Mouse (Mus musculus) forebrain, embryonic 15.5 days (tissue): ENCODE measurements at regions not wholly inside any gene's neighbourhood (a gene's known extent, or its start where the extent isn't known, plus 50 kb on each side); places are given as distances from the start of the nearest gene placed in this dataset.

Source experiments
- ATAC-seq: fragments of 200-750 bp; cut with Nextera tagmentation; replicated peaks from 2 replicates; pipeline ENCODE4 v1.8.0; 2017; ENCODE audit warnings: mild to moderate bottlenecking, moderate TSS enrichment, moderate library complexity
- H3K27ac ChIP-seq: fragments of 300-500 bp; sonication (generic); replicated peaks from 2 replicates; pipeline ENCODE4 v1.5.1; 2015; ENCODE audit warnings: mild to moderate bottlenecking, inconsistent platforms
- H3K27me3 ChIP-seq: fragments of 300-500 bp; sonication (generic); 2 replicates; pipeline ENCODE4 v1.6.1; 2015; ENCODE audit warnings: inconsistent platforms
- H3K36me3 ChIP-seq: fragments of 300-500 bp; sonication (generic); 2 replicates; pipeline ENCODE4 v1.6.1; 2015; ENCODE audit warnings: mild to moderate bottlenecking, inconsistent platforms
- H3K4me1 ChIP-seq: fragments of 300-500 bp; sonication (generic); 2 replicates; pipeline ENCODE4 v1.6.1; 2015; ENCODE audit warnings: inconsistent platforms
- H3K4me2 ChIP-seq: fragments of 300-500 bp; sonication (generic); replicated peaks from 2 replicates; pipeline ENCODE4 v1.6.1; 2015; ENCODE audit warnings: mild to moderate bottlenecking, inconsistent platforms
- H3K4me3 ChIP-seq: fragments of 300-500 bp; sonication (generic); 2 replicates; pipeline ENCODE4 v1.5.1; 2015; ENCODE audit warnings: mild to moderate bottlenecking, inconsistent platforms
- H3K9ac ChIP-seq: fragments of 300-500 bp; sonication (generic); replicated peaks from 2 replicates; pipeline ENCODE4 v1.6.1; 2015; ENCODE audit warnings: mild to moderate bottlenecking, inconsistent platforms
- H3K9me3 ChIP-seq: fragments of 300-500 bp; sonication (generic); 2 replicates; pipeline ENCODE4 v1.6.1; 2016; ENCODE audit warnings: inconsistent platforms
- WGBS: fragments of 180-500 bp; shearing (Covaris S2); methylation state at CpG from one replicate; pipeline ENCODE4 v1.1.7; 2015; ENCODE audit warnings: mixed read lengths; 5-methylcytosine and 5-hydroxymethylcytosine counted together

DNA sequence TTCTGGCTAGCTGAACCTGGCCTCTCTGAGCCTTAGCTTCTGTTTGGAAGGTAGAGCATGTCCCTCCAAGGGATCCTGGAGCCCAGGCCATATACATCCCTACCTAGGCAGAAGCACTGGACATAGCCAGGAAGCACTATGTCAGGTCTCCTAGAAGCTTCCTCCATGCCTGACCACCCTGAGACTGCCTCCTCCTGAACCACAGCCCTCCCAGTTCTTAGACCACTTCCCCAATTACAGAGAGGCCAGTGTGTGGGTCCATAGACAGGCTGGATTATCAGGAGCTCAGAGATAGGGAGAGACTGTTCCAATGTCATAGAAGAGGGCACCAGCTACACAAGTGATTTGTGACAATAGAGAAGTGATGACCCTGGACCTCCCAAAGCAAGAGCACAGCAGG lies 72.0 kb downstream of the Rplp1 start:
- no peaks in the 10 kb centered on the region for H3K36me3 ChIP-seq
- no peak overlapping the region for H3K4me3 ChIP-seq
- H3K9me3 ChIP-seq = no peaks in the 10 kb centered on the region
- no peak for ATAC-seq
- no peak overlapping the region for H3K9ac ChIP-seq
- no peak overlapping the region for H3K27ac ChIP-seq
- no peaks in the 10 kb centered on the region for H3K27me3 ChIP-seq
- no peak overlapping the region for H3K4me2 ChIP-seq
- H3K4me1 ChIP-seq = no peaks in the 10 kb centered on the region

DNA sequence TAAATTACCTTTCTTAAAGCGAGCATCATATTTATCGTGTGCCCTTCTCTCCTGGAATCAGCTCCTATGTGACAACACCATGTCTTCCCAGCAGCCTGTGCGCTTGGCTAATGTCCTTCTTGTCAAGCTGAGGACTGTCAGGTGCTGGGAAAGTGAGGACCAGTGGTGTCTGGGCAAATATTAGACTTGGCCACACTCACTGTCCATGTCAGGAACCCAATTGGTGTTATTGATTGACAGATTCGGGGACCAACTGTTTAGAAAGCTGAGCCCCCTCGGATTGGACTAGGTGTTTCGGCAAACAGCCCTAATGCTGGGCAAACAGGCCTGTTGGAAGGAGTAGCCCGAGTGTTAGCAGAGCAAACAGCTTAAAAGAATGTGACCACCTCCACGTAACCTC lies 73.1 kb downstream of the Rplp1 start:
- Histone ChIP-seq H3K27ac (no peak overlapping the region), H3K9ac (no peak overlapping the region), H3K27me3 (no peaks in the 10 kb centered on the region), H3K36me3 (no peaks in the 10 kb centered on the region), H3K9me3 (no peaks in the 10 kb centered on the region), H3K4me3 (no peak overlapping the region), H3K4me1 (no peaks in the 10 kb centered on the region), H3K4me2 (no peak overlapping the region)
- no peak for ATAC-seq
- 89% methylated on average over 8 of the region's 8 CpGs for WGBS

DNA sequence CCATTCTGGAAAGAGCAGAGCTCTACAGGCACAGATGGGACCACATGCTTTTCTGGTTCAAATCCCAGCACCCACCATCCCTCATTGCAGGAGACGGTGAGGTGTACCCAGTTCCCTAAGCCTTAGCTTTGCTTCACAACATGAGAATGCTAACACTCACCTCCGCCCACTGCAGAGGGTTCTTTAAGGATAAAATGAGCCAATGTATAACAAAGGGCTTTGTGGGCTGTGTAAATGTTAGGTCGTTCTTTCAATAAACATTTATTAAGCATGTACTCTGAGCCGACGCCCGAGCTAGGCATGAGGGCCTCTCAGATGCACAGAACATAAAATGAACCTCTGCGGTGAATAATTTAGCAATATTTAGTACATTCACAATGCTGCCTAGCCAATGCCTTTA lies 74.0 kb downstream of the Rplp1 start:
- no peak for ATAC-seq
- H3K4me3 ChIP-seq = no peak overlapping the region
- H3K9ac ChIP-seq = no peak overlapping the region
- no peaks in the 10 kb centered on the region for H3K4me1 ChIP-seq
- WGBS = 75% methylated on average over 7 of the region's 7 CpGs
- no peak overlapping the region for H3K27ac ChIP-seq
- H3K9me3 ChIP-seq = no peaks in the 10 kb centered on the region
- H3K4me2 ChIP-seq = no peak overlapping the region
- no peaks in the 10 kb centered on the region for H3K36me3 ChIP-seq
- H3K27me3 ChIP-seq = no peaks in the 10 kb centered on the region

DNA sequence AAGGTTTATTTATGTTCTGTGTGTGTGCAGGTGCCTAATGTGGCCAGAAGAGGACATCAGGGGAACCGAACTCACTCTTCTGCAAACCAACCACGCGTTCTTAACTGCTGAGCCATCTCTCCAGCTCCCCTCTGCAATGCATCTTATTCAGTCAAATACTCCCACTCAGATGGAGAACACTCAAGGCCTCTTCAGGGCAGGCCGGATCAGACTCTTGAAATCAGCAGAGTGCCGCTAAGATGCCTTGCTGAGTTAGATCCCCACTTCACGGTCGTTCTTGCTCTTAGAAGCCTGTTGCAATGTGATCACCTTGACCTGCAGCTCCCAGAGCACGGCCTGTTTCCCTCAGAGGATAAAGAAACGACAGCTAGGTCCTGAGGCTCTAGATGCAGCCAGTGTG lies 81.1 kb downstream of the Rplp1 start:
- Histone ChIP-seq H3K4me2 (no peak overlapping the region), H3K27me3 (no peaks in the 10 kb centered on the region), H3K9ac (no peak overlapping the region), H3K9me3 (no peaks in the 10 kb centered on the region), H3K27ac (no peak overlapping the region), H3K36me3 (no peaks in the 10 kb centered on the region), H3K4me1 (peaks cover 5% of the 10 kb centered on the region; the same call in 1 of the 2 replicates), H3K4me3 (no peak overlapping the region)
- WGBS = 76% methylated on average over 9 of the region's 9 CpGs
- ATAC-seq = no peak

DNA sequence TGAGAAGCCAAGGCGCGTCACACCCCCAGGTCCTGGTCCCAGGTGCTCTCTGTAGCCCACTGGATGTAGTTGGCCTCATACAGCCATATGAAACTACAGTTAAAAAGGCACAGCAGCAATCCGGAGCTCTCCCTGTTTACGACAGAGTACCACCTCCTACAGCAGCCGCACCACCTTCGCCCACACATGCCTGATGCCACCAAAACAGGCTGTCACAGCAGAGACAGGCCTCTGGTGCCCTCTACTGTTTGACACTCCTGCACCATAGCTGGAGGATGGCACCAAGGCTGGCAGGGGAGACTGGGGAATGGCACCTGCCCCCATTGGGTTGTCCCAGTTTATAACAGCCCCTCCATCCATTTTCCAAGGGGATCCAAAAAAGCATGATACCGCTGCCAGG lies 84.1 kb downstream of the Rplp1 start:
- H3K9me3 ChIP-seq = no peaks in the 10 kb centered on the region
- H3K9ac ChIP-seq = no peak overlapping the region
- H3K4me3 ChIP-seq = no peak overlapping the region
- peak; percentile 76 for ATAC-seq
- no peak overlapping the region for H3K27ac ChIP-seq
- no peaks in the 10 kb centered on the region for H3K27me3 ChIP-seq
- no peaks in the 10 kb centered on the region for H3K36me3 ChIP-seq
- H3K4me1 ChIP-seq = peaks cover 5% of the 10 kb centered on the region; the same call in 1 of the 2 replicates
- H3K4me2 ChIP-seq = no peak overlapping the region
- 58% methylated on average over 7 of the region's 7 CpGs for WGBS

DNA sequence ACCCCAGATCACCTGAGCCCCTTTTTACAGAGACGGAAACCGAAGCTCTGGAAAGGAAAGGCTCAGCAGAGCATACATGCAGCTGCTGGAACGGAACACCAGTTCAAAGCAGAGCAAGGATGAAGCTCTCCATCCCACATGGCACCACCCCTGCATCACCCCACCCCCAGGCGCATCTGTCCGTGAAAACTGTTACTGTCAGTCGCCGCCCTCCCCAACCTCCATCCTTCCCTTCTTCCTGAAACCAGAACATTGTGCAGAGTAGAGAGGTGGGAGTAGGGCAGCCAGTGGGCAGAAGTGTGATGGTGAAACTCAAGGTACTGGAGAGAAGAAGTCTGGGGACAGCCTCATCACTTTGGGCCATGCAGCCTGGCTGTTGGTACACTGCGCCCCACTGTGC lies 84.6 kb downstream of the Rplp1 start:
- Histone ChIP-seq H3K36me3 (no peaks in the 10 kb centered on the region), H3K27ac (no peak overlapping the region), H3K9ac (no peak overlapping the region), H3K4me2 (no peak overlapping the region), H3K9me3 (no peaks in the 10 kb centered on the region), H3K27me3 (no peaks in the 10 kb centered on the region), H3K4me1 (peaks cover 5% of the 10 kb centered on the region; the same call in 1 of the 2 replicates), H3K4me3 (no peak overlapping the region)
- no peak for ATAC-seq
- WGBS = 89% methylated on average over 8 of the region's 8 CpGs

DNA sequence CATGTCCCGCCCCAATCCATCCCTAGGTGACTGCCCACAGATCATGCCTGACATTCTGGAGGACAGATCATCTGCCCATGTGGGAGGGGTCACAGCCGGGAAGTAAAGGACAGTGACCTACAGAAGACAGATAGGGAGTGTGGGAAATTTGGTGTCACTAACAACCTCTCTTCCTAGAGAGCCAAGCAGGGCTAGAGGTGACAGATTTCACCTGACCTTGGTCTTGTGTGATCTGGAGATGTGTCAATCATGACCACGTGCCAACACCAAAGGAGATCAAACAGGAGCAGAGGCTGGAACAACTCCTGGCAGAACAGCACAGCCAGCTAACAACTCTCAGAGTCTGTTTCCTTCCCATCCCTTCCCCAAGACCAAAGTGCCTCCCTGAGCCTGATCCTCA lies 85.0 kb downstream of the Rplp1 start:
- Histone ChIP-seq H3K4me2 (no peak overlapping the region), H3K9ac (no peak overlapping the region), H3K9me3 (no peaks in the 10 kb centered on the region), H3K4me3 (no peak overlapping the region), H3K4me1 (peaks cover 5% of the 10 kb centered on the region; the same call in 1 of the 2 replicates), H3K36me3 (no peaks in the 10 kb centered on the region), H3K27ac (no peak overlapping the region), H3K27me3 (no peaks in the 10 kb centered on the region)
- 93% methylated on average over 3 of the region's 3 CpGs for WGBS
- no peak for ATAC-seq

DNA sequence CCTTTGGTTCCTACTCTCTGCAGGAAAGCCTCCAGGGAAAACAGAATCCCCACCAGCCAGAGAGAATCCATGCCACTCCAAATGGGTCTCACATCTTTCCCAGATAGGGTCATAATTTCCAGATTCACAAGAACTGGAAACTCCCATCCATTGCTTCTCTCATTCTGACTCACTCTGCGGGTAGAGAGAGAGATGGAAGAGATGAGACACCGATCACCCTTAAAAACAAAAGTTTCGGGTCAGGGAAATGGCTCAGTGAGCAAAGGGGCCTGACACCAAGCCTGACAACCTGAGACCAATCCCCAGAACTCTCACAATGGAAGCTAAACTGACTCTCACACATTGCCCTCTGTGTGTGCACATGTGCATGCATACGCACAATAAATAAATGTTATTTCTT lies 86.6 kb downstream of the Rplp1 start:
- Histone ChIP-seq H3K9me3 (no peaks in the 10 kb centered on the region), H3K27ac (no peak overlapping the region), H3K4me2 (no peak overlapping the region), H3K4me1 (peaks cover 5% of the 10 kb centered on the region; the same call in 1 of the 2 replicates), H3K27me3 (no peaks in the 10 kb centered on the region), H3K36me3 (no peaks in the 10 kb centered on the region), H3K4me3 (no peak overlapping the region), H3K9ac (no peak overlapping the region)
- 94% methylated on average over 4 of the region's 4 CpGs for WGBS
- ATAC-seq = no peak

DNA sequence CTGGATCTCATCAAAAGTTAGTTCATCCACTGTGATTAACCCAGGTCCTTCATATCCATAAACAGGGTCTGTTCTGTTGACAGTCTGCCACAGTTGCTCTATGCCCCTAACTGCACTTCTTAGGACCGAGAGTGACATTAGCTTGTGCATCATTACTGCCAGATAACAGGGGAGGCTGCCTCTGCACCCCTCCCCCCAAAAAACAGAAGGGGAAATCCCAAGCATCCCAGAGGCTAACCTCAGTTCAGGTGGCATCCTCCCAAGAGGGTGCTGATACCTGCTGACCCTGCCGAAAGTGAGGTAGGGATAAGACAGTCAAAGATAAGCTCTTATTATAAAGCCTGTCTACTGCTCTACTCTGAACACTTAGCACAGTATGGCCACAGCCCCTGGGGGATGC lies 87.3 kb downstream of the Rplp1 start:
- Histone ChIP-seq H3K36me3 (no peaks in the 10 kb centered on the region), H3K27me3 (no peaks in the 10 kb centered on the region), H3K4me3 (no peak overlapping the region), H3K9ac (no peak overlapping the region), H3K27ac (no peak overlapping the region), H3K4me1 (peaks cover 5% of the 10 kb centered on the region; the same call in 1 of the 2 replicates), H3K4me2 (no peak overlapping the region), H3K9me3 (no peaks in the 10 kb centered on the region)
- no peak for ATAC-seq
- WGBS = 81% methylated on average over 2 of the region's 2 CpGs

DNA sequence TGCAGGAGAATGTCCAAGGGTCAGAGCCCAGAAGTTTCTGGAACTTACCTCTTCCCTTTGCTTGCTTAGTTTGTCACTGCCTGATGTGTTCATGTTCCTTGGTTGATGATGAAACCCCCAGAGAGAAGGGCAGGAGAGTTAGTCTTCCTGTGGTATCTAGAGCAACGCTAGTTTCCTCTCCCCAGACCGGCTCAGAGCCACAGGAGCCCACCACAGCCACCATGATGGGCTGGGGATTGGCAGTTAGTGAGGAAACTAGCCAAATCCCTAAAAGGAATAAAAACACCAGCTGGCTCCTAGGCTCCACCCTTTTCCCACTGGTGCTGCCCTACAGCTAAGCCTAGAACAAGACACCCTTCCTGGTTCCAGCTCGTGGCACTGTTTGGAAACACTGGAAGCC lies 87.9 kb downstream of the Rplp1 start:
- H3K27me3 ChIP-seq = no peaks in the 10 kb centered on the region
- WGBS = 54% methylated on average over 3 of the region's 3 CpGs
- H3K4me3 ChIP-seq = no peak overlapping the region
- H3K4me2 ChIP-seq = no peak overlapping the region
- H3K36me3 ChIP-seq = no peaks in the 10 kb centered on the region
- no peak overlapping the region for H3K27ac ChIP-seq
- H3K4me1 ChIP-seq = peaks cover 5% of the 10 kb centered on the region; the same call in 1 of the 2 replicates
- no peak for ATAC-seq
- H3K9me3 ChIP-seq = no peaks in the 10 kb centered on the region
- H3K9ac ChIP-seq = no peak overlapping the region

DNA sequence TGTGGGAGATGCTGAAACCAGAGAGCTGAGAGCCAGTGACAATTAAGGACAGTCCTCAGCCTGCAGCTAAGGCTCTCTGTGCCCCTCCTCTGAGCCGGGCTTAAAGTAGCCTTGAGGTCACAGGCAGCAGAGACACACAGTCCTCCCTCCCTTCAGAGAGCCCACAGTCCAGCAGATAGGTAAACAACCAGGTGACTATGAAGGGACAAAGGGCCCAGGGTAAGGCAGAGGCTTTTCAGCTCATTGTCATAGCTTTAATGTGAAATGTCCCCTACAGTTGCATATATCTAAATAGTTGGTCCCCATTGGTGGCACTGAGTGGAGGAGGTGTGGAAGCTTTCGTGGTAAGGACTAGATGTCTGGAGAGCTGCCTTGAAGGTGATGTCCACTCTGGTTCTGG lies 88.5 kb downstream of the Rplp1 start:
- WGBS = 77% methylated on average over 2 of the region's 2 CpGs
- Histone ChIP-seq H3K36me3 (no peaks in the 10 kb centered on the region), H3K27ac (no peak overlapping the region), H3K27me3 (no peaks in the 10 kb centered on the region), H3K9ac (no peak overlapping the region), H3K4me2 (no peak overlapping the region), H3K9me3 (no peaks in the 10 kb centered on the region), H3K4me1 (peaks cover 5% of the 10 kb centered on the region; the same call in 1 of the 2 replicates), H3K4me3 (no peak overlapping the region)
- no peak for ATAC-seq

DNA sequence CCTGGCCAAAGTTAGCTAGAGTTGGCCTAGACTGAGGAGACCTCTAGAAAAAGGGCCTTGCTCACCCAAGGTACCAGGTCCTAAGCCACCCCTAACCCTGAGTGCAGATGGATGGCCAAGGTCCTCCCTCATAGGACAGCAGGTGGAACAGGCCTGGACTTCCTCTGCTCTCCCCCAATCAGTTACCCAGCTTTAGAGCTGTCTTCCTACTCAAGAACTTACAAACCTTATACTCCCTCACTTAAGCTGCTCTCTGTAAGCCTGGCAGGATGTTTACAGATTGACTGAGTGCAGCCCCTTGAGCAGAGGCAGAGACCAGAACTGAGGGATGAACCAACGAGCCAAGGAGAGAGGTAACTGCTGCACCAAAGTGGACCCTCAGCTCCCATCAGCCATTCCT lies 94.5 kb downstream of the Rplp1 start:
- H3K9ac ChIP-seq = no peak overlapping the region
- H3K4me2 ChIP-seq = no peak overlapping the region
- no peaks in the 10 kb centered on the region for H3K4me1 ChIP-seq
- H3K4me3 ChIP-seq = no peak overlapping the region
- no peaks in the 10 kb centered on the region for H3K27me3 ChIP-seq
- no peak overlapping the region for H3K27ac ChIP-seq
- no peak for ATAC-seq
- 86% methylated on average over 1 of the region's 1 CpGs for WGBS
- no peaks in the 10 kb centered on the region for H3K36me3 ChIP-seq
- H3K9me3 ChIP-seq = no peaks in the 10 kb centered on the region

DNA sequence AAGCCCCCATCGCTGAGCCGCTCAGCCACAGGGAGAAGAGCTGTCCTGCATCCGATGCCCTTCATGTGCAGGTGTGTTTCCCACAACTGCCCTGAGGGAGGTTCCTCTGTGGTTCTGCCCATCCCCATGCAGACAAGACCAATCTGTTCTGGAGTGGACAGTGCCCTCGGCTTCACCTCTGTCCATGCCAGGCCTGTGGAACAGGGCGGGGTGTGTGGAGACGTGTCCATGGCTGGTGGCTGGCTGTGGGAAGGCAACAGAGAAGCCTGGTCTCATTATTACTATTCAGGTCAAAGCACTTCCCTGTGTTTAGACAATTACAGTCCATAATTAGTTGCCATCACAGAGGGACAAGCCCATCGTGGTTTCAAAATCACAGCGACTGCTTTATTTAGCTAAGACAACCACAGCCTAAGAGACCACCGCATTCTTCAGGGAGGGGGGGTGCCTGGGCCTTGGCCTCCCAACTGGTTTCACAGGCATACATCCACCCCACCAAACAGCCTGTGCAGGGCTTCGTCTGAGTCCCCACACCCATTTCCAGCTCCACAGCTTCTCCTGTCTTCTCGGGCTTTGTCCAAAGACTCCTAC lies 97.7 kb downstream of the Rplp1 start:
- Histone ChIP-seq H3K4me2 (no peak overlapping the region), H3K27me3 (no peaks in the 10 kb centered on the region), H3K4me1 (no peaks in the 10 kb centered on the region), H3K9me3 (no peaks in the 10 kb centered on the region), H3K4me3 (no peak overlapping the region), H3K36me3 (no peaks in the 10 kb centered on the region), H3K9ac (no peak overlapping the region), H3K27ac (no peak overlapping the region)
- no peak for ATAC-seq
- WGBS = 71% methylated on average over 11 of the region's 11 CpGs
